ENCODE assay signal across 9 mouse cellular contexts in the genomic region with DNA sequence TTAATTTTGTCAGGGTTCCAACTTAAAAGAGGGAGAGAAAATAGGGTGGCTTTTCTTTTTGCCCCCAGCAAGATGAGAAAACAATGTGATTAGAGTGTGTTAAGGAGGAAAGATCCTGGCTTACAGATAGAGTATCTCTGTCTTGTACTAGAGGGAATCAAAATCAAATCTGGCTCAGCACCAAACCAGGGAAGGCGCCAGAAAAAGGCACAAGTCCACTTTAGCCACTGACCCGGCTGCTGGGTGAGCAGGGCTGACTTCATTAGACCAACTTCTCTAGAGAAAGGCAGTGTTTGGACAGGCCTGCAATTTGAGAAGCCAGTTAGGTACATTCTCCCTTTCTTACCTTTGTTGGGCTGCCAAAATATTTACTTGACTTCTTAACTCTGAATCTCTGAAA. TPM values are rescaled to one million over a fixed set of nuclear protein-coding genes. Genes with fewer than 3 reads are reported as not detected.
DNase-seq lines count a peak whose midpoint lies in the region; ATAC-seq and TF ChIP-seq lines count a peak whose summit lies in the region.
"Had no signal": no experiment of that assay in that cellular context is flagged by ENCODE, and none has a peak within 500 bp of the region (broad histone marks: within the 10 kb centered on the region; RNA-seq: fewer than 3 reads in every experiment).

No protein-coding gene starts in this region.

- H3K36me3 ChIP-seq in kidney, adult 2 months (ENCODE audit: control insufficient read depth, insufficient read depth, low read length), result no peaks in the 10 kb centered on the region
- no peaks in the 10 kb centered on the region for H3K36me3 ChIP-seq in embryonic facial prominence, embryonic 10.5 days (replicated peaks)
- H3K36me3 ChIP-seq in forebrain, embryonic 14.5 days (ENCODE audit: control insufficient read depth, insufficient read depth, low read length), result no peaks in the 10 kb centered on the region

- peak; percentile 53 for DNase-seq in kidney, adult 2 months
- no peak for DNase-seq in kidney, adult 18-20 months
- no peak for DNase-seq in embryonic facial prominence, embryonic 10.5 days (ENCODE audit: low spot score)
- no peak for DNase-seq in forebrain, embryonic 14.5 days (ENCODE audit: low spot score)
- peak; percentile 49 to 54 for DNase-seq in kidney, postnatal 36 days
- DNase-seq in frontal cortex, postnatal 36 days (ENCODE audit: low spot score in 2 of 2), result no peak
- DNase-seq in heart, postnatal 36 days, result no peak
- DNase-seq in embryo, embryonic 9.5 days (ENCODE audit: extremely low spot score), result no peak
- DNase-seq: liver had no signal

- no peak overlapping the region for H3K4me2 ChIP-seq in forebrain, embryonic 14.5 days (ENCODE audit: low read length)

- H3K9me3 ChIP-seq in embryonic facial prominence, embryonic 10.5 days, result no peaks in the 10 kb centered on the region
- H3K9me3 ChIP-seq in forebrain, embryonic 14.5 days (replicated peaks; ENCODE audit: control insufficient read depth, low read length), result no peaks in the 10 kb centered on the region

- no peak overlapping the region for H3K9ac ChIP-seq in forebrain, embryonic 14.5 days (ENCODE audit: low read length)

- H3K27me3 ChIP-seq in kidney, adult 2 months (replicated peaks; ENCODE audit: control insufficient read depth, insufficient read depth, low read length), result no peaks in the 10 kb centered on the region
- no peaks in the 10 kb centered on the region for H3K27me3 ChIP-seq in embryonic facial prominence, embryonic 10.5 days (replicated peaks; ENCODE audit: low read depth, poor library complexity, severe bottlenecking)
- H3K27me3 ChIP-seq in forebrain, embryonic 14.5 days (replicated peaks; ENCODE audit: control insufficient read depth, insufficient read depth, low read length), result no peaks in the 10 kb centered on the region

- H3K4me3 ChIP-seq in kidney, adult 2 months (ENCODE audit: insufficient read depth, low read depth, low read length), result no peak overlapping the region
- H3K4me3 ChIP-seq in embryonic facial prominence, embryonic 10.5 days, result no peak overlapping the region
- no peak overlapping the region for H3K4me3 ChIP-seq in forebrain, embryonic 14.5 days (ENCODE audit: low read depth, low read length)

- no peak overlapping the region for H3K27ac ChIP-seq in kidney, adult 2 months (ENCODE audit: insufficient read depth, low read depth, low read length)
- peak overlapping the region; percentile 77; the same call in 1 of the 2 replicates for H3K27ac ChIP-seq in embryonic facial prominence, embryonic 10.5 days (replicated peaks)
- H3K27ac ChIP-seq in forebrain, embryonic 14.5 days (ENCODE audit: low read depth, low read length), result peak overlapping the region; percentile 45; the same call in 1 of the 2 replicates

- H3K4me1 ChIP-seq in kidney, adult 2 months (ENCODE audit: control insufficient read depth, insufficient read depth, low read length), result peaks cover 10% of the 10 kb centered on the region
- peaks cover 42% of the 10 kb centered on the region for H3K4me1 ChIP-seq in embryonic facial prominence, embryonic 10.5 days
- peaks cover 30% of the 10 kb centered on the region for H3K4me1 ChIP-seq in forebrain, embryonic 14.5 days (ENCODE audit: control insufficient read depth, insufficient read depth, low read length)

- no peak for TF ChIP-seq POLR2A in kidney, adult 2 months (IDR thresholded peaks at IDR 0.05; ENCODE audit: low read depth, low read length)

- intact Hi-C loops in heart, postnatal 36 days (cut with DNase I), result no loop called here

- 36% methylated on average over 2 of the region's 2 CpGs for WGBS in kidney, adult 2 months
- 34% methylated on average over 2 of the region's 2 CpGs for WGBS in embryonic facial prominence, embryonic 10.5 days
- 33% methylated on average over 2 of the region's 2 CpGs for WGBS in forebrain, embryonic 14.5 days

- ATAC-seq in forebrain, embryonic 14.5 days, result no peak

- TF ChIP-seq CTCF in kidney, adult 2 months (conservative IDR thresholded peaks at IDR 0.05; ENCODE audit: insufficient read depth, insufficient read length, low read depth, low read length), result no peak

RNA-seq across cellular contexts. Expression of gene Kremen1, which starts 57.6 kb away (rescaled TPM):
- 21.6 and 22.7 TPM in 2 replicates for polyA plus RNA-seq in kidney, adult 2 months (2012; rRNA removed)
- 16.5 and 17.3 TPM in 2 replicates for polyA plus RNA-seq in embryonic facial prominence, embryonic 10.5 days (2016; fragmentation: Nextera tagmentation; extraction: Ambion mirVana)
- 2.6 and 3.3 TPM in 2 replicates for polyA plus RNA-seq in forebrain, embryonic 14.5 days (2014; fragmentation: Nextera tagmentation; extraction: Ambion mirVana)
- total RNA-seq in heart, postnatal 36 days (2021), result 10 to 100 TPM; 80.7 to 81.9 TPM

Comparison
In these comparisons a context has a peak if more than half of its experiments do, and no peak if none do; other contexts are left out.
1. DNase-seq: peak in kidney, adult 2 months (single experiment) and kidney, postnatal 36 days (2 of 2); none in kidney, adult 18-20 months (single experiment), embryonic facial prominence, embryonic 10.5 days (single experiment), forebrain, embryonic 14.5 days (single experiment), frontal cortex, postnatal 36 days (0 of 2), heart, postnatal 36 days (0 of 2) and embryo, embryonic 9.5 days (single experiment).